Mouse (Mus musculus): ENCODE data around the gene Crim1. TPM values are rescaled to one million over a fixed set of nuclear protein-coding genes. Genes with fewer than 3 reads are reported as not detected.

The Crim1 gene
- 4.1 and 8.6 TPM in 2 replicates for total RNA-seq (2017)

- peak; percentile 37 for ATAC-seq (replicated peaks; ENCODE audit: low read depth, poor library complexity, severe bottlenecking)
Observed at GRCm38 (mm10) chr17:78199626-78200560, at the start of gene Crim1. Crim1 (plus strand) TSS chr17:78200248.

GRCm38 (mm10) chr17:78151479-78152282, 48.4 kb upstream of the Crim1 start:
- no peak for ATAC-seq (replicated peaks; ENCODE audit: low read depth, poor library complexity, severe bottlenecking)

- peak; percentile 90 for ATAC-seq (replicated peaks; ENCODE audit: low read depth, poor library complexity, severe bottlenecking)
Observed at GRCm38 (mm10) chr17:78163278-78163677, 36.8 kb upstream of the Crim1 start.

- ATAC-seq (replicated peaks; ENCODE audit: low read depth, poor library complexity, severe bottlenecking): peak; percentile 59
Observed at GRCm38 (mm10) chr17:78163724-78164236, 36.3 kb upstream of the Crim1 start.

- ATAC-seq (replicated peaks; ENCODE audit: low read depth, poor library complexity, severe bottlenecking): peak; percentile 53; the same call in 1 of the 2 replicates
Observed at GRCm38 (mm10) chr17:78165855-78166254, 34.2 kb upstream of the Crim1 start.

- ATAC-seq (replicated peaks; ENCODE audit: low read depth, poor library complexity, severe bottlenecking): no peak
Observed at GRCm38 (mm10) chr17:78166566-78166965, 33.5 kb upstream of the Crim1 start.

- no peak for ATAC-seq (replicated peaks; ENCODE audit: low read depth, poor library complexity, severe bottlenecking)
Observed at GRCm38 (mm10) chr17:78172371-78172770, 27.7 kb upstream of the Crim1 start.

GRCm38 (mm10) chr17:78180766-78181165, 19.3 kb upstream of the Crim1 start:
- ATAC-seq (replicated peaks; ENCODE audit: low read depth, poor library complexity, severe bottlenecking): no peak

- ATAC-seq (replicated peaks; ENCODE audit: low read depth, poor library complexity, severe bottlenecking): no peak
Observed at GRCm38 (mm10) chr17:78196184-78196583, 3.9 kb upstream of the Crim1 start.

GRCm38 (mm10) chr17:78197111-78197510, 2.9 kb upstream of the Crim1 start:
- peak; percentile 50 for ATAC-seq (replicated peaks; ENCODE audit: low read depth, poor library complexity, severe bottlenecking)

- no peak for ATAC-seq (replicated peaks; ENCODE audit: low read depth, poor library complexity, severe bottlenecking)
Observed at GRCm38 (mm10) chr17:78198140-78198539, 1.9 kb upstream of the Crim1 start.

- no peak for ATAC-seq (replicated peaks; ENCODE audit: low read depth, poor library complexity, severe bottlenecking)
Observed at GRCm38 (mm10) chr17:78198820-78199219, 1.2 kb upstream of the Crim1 start.

GRCm38 (mm10) chr17:78199231-78199625, 820 bp upstream of the Crim1 start:
- ATAC-seq (replicated peaks; ENCODE audit: low read depth, poor library complexity, severe bottlenecking): no peak

- peak; percentile 50 for ATAC-seq (replicated peaks; ENCODE audit: low read depth, poor library complexity, severe bottlenecking)
Observed at GRCm38 (mm10) chr17:78200561-78201220, 643 bp downstream of the Crim1 start.

- ATAC-seq (replicated peaks; ENCODE audit: low read depth, poor library complexity, severe bottlenecking): peak; percentile 42
Observed at GRCm38 (mm10) chr17:78201221-78202058, 1.4 kb downstream of the Crim1 start.

GRCm38 (mm10) chr17:78202221-78202620, 2.2 kb downstream of the Crim1 start:
- no peak for ATAC-seq (replicated peaks; ENCODE audit: low read depth, poor library complexity, severe bottlenecking)

GRCm38 (mm10) chr17:78202756-78203155, 2.7 kb downstream of the Crim1 start:
- ATAC-seq (replicated peaks; ENCODE audit: low read depth, poor library complexity, severe bottlenecking): no peak

- ATAC-seq (replicated peaks; ENCODE audit: low read depth, poor library complexity, severe bottlenecking): no peak
Observed at GRCm38 (mm10) chr17:78203478-78203877, 3.4 kb downstream of the Crim1 start.

GRCm38 (mm10) chr17:78206421-78206820, 6.4 kb downstream of the Crim1 start:
- ATAC-seq (replicated peaks; ENCODE audit: low read depth, poor library complexity, severe bottlenecking): no peak
